Mouse (Mus musculus) layer of hippocampus, adult 9-10 months (tissue): ENCODE data around the gene Tmem209.
A peak's percentile ranks its signal among the peaks of the same experiment; 100 is the strongest.

Experiments
- DNase-seq: peaks from one replicate; pipeline ENCODE4 v3.0.0; 2022; ENCODE audit warnings: low spot score

The Tmem209 gene

DNA sequence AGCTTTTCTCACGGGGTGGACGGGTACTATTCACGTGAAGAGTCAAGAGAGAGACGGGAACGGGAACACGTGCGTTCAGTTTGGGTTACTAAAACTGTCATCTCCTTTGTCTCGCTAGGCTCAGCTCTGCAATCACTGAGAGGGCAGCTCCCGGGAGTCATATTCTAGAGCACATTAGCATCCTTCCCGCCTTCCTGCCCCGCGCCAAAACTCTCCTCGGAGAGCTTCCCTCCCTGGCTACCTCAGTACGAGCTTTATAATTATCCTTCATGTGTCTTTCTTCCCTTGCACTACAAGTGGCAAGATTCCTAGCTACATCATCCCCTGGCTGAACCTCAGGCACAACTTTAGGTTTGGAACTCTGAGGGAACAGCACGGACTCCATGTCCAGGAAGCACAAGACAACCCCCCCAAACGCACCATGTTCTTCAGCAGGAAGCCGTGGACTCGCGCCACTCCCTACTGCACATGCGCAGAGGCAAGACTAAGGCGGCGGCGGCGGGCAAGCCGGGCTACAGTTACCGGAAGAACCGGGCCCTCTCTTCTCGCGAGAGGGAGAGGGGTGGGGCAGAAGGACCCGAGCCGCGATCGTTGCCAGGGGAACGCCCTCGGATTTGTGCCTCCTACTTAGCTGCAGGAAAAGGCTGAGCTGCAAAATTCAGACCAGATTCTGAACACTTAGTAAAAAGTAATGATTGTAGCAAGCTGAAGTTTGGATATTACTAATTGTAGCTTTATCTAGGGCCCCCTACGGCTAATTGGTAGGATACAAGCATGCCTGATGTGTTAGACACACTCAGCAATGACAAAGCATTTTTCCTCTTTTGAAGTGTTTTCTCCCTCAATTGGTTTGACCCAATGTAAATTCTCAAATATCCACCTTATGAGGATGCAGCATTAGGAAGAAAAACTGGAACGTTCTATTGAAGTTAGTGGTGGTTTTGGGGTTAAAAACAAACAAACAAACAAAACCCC lies at the start of gene Tmem209, which contains the start of gene Ssmem1:
Tmem209 (minus strand) TSS at position 519 of the 975 bp plus-strand sequence.
Ssmem1 (plus strand) TSS at position 585 of the 975 bp plus-strand sequence.
- peak; percentile 95 for DNase-seq

DNA sequence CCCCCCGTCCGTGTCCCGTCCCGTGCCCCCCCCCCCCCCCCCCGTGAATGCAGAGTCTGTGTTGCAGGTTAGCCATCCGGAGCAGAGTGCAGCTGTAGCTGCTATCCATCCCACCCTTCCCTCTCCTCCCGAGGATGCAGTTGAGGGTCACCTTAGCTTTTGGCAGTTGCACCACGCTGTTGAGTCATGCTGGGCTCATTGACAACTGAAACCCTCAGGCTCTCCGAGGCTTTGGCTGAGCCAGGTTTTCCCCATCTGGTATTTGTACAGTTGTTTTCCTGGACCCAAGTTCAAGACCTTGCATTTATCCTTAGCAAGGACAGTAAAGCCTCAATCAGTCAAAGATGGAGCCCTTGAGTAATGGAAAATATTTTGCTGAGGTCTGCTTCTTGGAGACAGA lies 46.5 kb upstream of the Tmem209 start:
- no peak for DNase-seq

DNA sequence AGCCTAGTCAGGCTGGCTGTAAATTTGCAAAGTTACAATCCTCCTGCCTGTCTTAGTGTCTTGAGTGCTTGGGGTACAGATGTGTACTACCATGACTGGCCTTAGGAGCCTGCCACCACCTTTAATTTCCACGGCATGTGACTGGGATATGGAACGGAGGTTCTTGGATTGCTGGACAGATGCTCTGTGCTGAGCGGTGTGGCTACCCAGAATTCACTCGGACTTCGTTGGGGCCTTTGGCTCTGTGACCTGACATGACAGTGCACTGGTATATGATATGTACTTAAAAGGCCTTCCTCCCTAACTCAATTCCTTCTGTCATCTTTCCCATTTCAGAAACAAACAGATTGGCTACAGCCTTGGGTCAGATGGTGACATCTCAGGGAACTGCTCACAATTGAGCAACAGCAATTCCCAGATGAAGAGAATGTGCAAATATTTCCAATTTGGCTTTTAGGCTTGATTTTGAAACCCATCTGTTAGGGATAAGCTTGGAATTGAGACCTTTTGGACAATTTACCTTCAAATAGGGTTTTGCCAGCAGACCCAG lies 45.1 kb upstream of the Tmem209 start:
- DNase-seq, result no peak

GRCm38 (mm10) chr6:30554092-30554491 lies 44.5 kb upstream of the Tmem209 start:
- DNase-seq, result no peak

DNA sequence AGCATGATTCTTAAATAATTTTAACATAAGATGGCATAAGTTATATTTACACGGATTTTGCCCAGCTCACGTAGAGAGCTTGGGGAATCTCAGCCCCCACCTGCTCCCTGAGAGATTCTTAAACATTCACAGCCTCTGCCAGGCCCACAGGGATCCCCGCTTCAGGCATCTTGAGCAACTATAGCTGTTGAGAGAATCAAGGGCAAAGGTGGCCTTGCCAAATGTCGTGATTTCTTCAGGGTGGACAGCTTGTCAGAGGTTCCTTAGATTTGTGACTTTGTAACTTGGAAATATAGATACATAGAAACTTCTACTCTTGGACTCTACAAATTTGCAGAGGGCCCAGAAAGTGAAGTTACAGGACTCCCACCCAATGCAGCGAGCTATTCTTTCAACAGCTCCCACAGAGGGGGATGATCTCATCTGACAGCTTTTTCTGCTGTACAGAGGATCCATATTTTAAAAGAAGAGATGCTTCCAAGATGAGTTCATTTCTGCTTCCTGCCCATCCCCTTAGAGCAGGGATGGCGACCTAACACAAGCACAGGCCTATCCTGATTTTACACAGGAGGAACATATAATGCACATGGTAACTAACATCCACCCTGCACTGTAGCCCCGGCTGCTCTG lies 43.9 kb upstream of the Tmem209 start:
- no peak for DNase-seq

GRCm38 (mm10) chr6:30552628-30553027 lies 43.0 kb upstream of the Tmem209 start:
- no peak for DNase-seq

DNA sequence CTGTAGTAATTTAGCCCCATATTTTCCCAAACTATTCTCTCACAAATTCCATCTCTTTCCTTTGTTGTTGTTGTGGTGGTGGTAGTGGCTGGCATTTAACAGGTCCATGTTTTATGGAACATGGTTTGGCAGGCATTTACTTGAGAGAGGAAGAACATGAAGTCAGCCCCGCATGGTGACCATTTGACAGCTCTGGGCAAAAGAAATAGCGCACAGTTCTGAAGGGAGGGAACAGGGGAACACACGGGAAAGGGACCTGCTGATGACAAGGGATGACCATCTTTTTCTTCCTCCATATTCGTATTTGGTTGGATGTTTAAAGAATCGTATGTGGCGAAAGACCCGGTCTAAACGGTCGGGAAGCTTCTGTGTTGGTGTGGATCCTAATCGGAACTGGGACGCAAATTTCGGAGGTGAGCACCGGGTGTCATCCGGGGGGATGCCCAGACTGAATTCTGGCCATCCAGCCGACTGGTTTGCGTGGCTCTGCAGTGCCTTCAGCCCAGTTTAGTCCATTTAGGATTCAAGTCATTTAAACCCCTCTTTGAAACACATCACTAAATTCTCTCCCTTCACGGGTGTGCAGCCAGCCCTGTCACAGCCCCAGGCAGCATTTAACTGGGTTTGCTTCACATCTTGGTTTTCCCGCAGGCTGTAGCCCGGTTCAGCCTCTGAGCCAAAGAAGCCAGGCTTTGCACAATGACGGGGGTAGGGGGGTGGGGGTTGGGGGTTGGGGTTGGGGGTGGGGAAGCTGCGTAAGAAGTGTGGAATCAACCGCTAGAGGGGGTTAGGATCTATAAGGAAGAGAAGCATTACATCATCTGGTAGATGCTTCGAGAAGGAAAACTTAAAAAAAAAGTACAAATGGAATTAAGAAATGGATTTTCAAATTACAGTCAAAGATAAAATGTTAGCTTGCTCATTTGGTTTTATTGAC lies 42.3 kb upstream of the Tmem209 start:
- DNase-seq, result no peak

- DNase-seq, result no peak
These were observed 41.6 kb upstream of the Tmem209 start for GRCm38 (mm10) chr6:30551193-30551515.

- DNase-seq, result no peak
These were observed 41.1 kb upstream of the Tmem209 start for GRCm38 (mm10) chr6:30550496-30551192.

DNA sequence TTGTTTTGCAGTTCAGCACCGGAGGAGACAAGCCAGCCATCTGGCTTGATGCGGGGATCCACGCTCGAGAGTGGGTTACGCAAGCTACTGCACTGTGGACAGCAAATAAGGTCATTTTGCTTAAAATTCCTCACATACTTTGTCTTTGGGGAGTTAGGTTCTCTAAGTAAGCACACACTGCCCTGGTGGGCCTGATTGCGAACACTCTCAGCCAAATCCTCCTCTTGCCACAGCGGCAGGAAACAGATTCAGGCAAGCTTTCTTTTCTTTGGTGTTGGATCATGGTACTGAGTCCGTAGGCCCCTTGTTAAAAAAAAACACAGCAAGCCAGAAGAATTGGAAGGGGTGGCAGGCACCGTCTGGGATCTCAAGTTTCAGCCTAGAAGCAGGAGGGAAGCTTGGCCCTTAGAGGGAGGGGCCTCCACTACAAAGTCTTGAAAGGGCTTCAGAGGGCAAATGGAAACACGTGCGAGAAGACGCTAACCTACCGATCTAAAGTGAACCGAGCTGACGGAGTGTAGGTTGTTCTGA lies 39.7 kb upstream of the Tmem209 start:
- no peak for DNase-seq

- DNase-seq, result no peak
These were observed 38.2 kb upstream of the Tmem209 start for GRCm38 (mm10) chr6:30547656-30548306.

DNA sequence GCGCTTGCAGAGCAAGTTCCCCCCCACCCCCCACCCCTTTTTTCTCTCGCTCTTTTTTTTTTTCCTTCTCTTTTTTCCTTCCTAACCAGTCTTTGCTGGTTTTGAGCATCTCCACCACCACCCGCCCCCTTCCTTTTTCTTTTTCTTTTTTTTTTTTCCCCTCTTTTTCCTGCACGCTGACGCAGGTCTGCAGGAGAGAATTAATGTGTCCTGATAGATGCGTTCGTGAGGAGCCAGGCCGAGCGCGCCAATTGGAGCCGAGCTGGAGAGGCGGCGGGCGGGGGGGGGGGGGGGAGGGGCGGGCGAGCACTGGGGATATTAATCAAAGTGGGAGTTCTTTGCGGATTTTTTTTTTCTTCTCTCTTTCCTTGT lies 37.7 kb upstream of the Tmem209 start:
- DNase-seq, result no peak

- DNase-seq, result no peak
These were observed 37.1 kb upstream of the Tmem209 start for GRCm38 (mm10) chr6:30546571-30547273.

GRCm38 (mm10) chr6:30545689-30546088 lies 36.1 kb upstream of the Tmem209 start:
- no peak for DNase-seq

- DNase-seq, result no peak
These were observed 34.3 kb upstream of the Tmem209 start for GRCm38 (mm10) chr6:30543851-30544250.

- DNase-seq, result no peak
These were observed 33.5 kb upstream of the Tmem209 start for GRCm38 (mm10) chr6:30543077-30543476.

DNA sequence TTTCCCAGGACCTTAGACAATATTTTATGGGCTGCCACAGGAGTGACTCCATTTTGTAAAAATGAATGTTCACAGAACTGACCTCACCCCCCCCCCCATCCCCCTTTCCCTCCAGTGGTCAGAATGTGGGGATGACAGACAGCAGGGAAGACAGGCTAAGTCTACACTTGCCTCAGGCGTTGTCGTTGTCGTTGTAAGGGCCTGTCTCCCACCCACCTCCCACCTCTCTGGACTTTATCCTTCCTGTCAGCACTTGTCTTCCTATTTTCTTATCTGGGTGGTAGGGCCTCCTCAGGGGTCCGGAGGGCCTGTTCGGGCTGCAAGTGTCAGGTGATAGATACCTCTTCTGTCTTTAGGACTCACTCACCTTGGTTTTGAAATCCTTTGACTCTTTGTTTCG lies 32.7 kb upstream of the Tmem209 start:
- no peak for DNase-seq

GRCm38 (mm10) chr6:30541009-30541799 lies 31.6 kb upstream of the Tmem209 start, which contains the start of gene Cpa2:
Cpa2 (plus strand) TSS chr6:30541582.
- DNase-seq, result no peak

- no peak for DNase-seq
These were observed 29.2 kb upstream of the Tmem209 start for GRCm38 (mm10) chr6:30538800-30539199.
